Mouse (Mus musculus) forebrain, postnatal 0 days (tissue): ENCODE data around the gene Vars. TPM values are rescaled to one million over a fixed set of nuclear protein-coding genes. Genes with fewer than 3 reads are reported as not detected.

ENCODE experiments used
- ATAC-seq: fragments of 200-750 bp; cut with Nextera tagmentation; 2 replicates; pipeline ENCODE4 v1.8.0; 2017; ENCODE audit warnings: mild to moderate bottlenecking, moderate library complexity
- DNase-seq: peaks from one replicate; pipeline ENCODE4 v3.0.0-alpha.2; 2015
- H3K27ac ChIP-seq: fragments of 300-500 bp; sonication (generic); 2 replicates; pipeline ENCODE4 v1.5.1; 2014; ENCODE audit warnings: low read depth, mild to moderate bottlenecking, antibody characterized with exemption, low read length, moderate library complexity, mixed read lengths
- H3K27me3 ChIP-seq: fragments of 300-500 bp; sonication (generic); 2 replicates; pipeline ENCODE4 v1.6.1; 2014; ENCODE audit warnings: mild to moderate bottlenecking, low read length, mixed read lengths; ENCODE audit not compliant: insufficient read depth
- H3K36me3 ChIP-seq: fragments of 300-500 bp; sonication (generic); 2 replicates; pipeline ENCODE4 v1.6.1; 2014; ENCODE audit warnings: mild to moderate bottlenecking, moderate library complexity; ENCODE audit not compliant: insufficient read depth
- H3K4me1 ChIP-seq: fragments of 300-500 bp; sonication (generic); 2 replicates; pipeline ENCODE4 v1.6.1; 2014; ENCODE audit warnings: antibody characterized with exemption; ENCODE audit not compliant: insufficient read depth
- H3K4me2 ChIP-seq: fragments of 300-500 bp; sonication (generic); 2 replicates; pipeline ENCODE4 v1.6.1; 2014; ENCODE audit warnings: low read depth, mild to moderate bottlenecking, moderate library complexity
- H3K4me3 ChIP-seq: fragments of 300-500 bp; sonication (generic); 2 replicates; pipeline ENCODE4 v1.5.1; 2014; ENCODE audit warnings: low read depth, low read length, mixed read lengths
- H3K9ac ChIP-seq: fragments of 300-500 bp; sonication (generic); 2 replicates; pipeline ENCODE4 v1.6.1; 2014; ENCODE audit warnings: mild to moderate bottlenecking
- H3K9me3 ChIP-seq: fragments of 300-500 bp; sonication (generic); 2 replicates; pipeline ENCODE4 v1.6.1; 2016; ENCODE audit warnings: low read length
- CTCF ChIP-seq: sonication (generic); IDR thresholded peaks from 2 replicates; pipeline ENCODE4 v1.5.1; 2016; ENCODE audit warnings: antibody characterized with exemption, control low read depth, low read depth
- WGBS: fragments of 180-500 bp; shearing (Covaris S2); extraction: QIAGEN DNeasy Blood & Tissue Kit; methylation state at CpG from one replicate; pipeline ENCODE4 v1.1.7; 2014; 5-methylcytosine and 5-hydroxymethylcytosine counted together
- polyA plus RNA-seq: library from polyadenylated mRNA; unstranded; fragments of >200 nt; fragmentation: Nextera tagmentation; extraction: Ambion mirVana; gene quantifications from 2 replicates; pipeline ENCODE4 v1.2.1, GENCODE M21; 2015
- total RNA-seq: library from RNA; depleted of rRNA; stranded (reverse); fragments of >200 nt; gene quantifications from 2 replicates; pipeline ENCODE4 v1.2.3, GENCODE M21; 2014; rRNA removed

Gene Vars
- total RNA-seq (84.4 and 93.4 TPM in 2 replicates), polyA plus RNA-seq (36.7 and 45.4 TPM in 2 replicates)

- H3K9me3 ChIP-seq, result no peaks in the 10 kb centered on the region
- ATAC-seq (peak; percentile 91), DNase-seq (peak; percentile 88)
- peak within 1 kb of the TSS; percentile 71 for H3K4me3 ChIP-seq
- peaks cover 10% of the 10 kb centered on the region for H3K4me1 ChIP-seq
- H3K4me2 ChIP-seq, result peak within 1 kb of the TSS; percentile 95
- H3K9ac ChIP-seq, result peak within 1 kb of the TSS; percentile 93
- no peaks in the 10 kb centered on the region for H3K27me3 ChIP-seq
- H3K36me3 ChIP-seq, result peaks cover 19% of the 10 kb centered on the region
- TF ChIP-seq CTCF, result no peak
- H3K27ac ChIP-seq, result peak within 1 kb of the TSS; percentile 98
- WGBS, result 3% methylated on average over 80 of the region's 83 CpGs
These were observed at the start of gene Vars for GRCm38 (mm10) chr17:35000717-35001451. Gene Vars (plus strand): TSS chr17:35000987.

GRCm38 (mm10) chr17:34951636-34952377 lies 49.0 kb upstream of the Vars start:
- peak; percentile 55 for ATAC-seq
- H3K27ac ChIP-seq, result peak overlapping the region; percentile 92
- peaks cover 8% of the 10 kb centered on the region for H3K4me1 ChIP-seq
- H3K27me3 ChIP-seq, result no peaks in the 10 kb centered on the region
- peak overlapping the region; percentile 83 for H3K4me3 ChIP-seq
- 0% methylated on average over 29 of the region's 29 CpGs for WGBS
- TF ChIP-seq CTCF, result no peak
- peak overlapping the region; percentile 81 for H3K4me2 ChIP-seq
- peak; percentile 58 for DNase-seq
- H3K36me3 ChIP-seq, result peaks cover 10% of the 10 kb centered on the region
- peak overlapping the region; percentile 99 for H3K9ac ChIP-seq
- no peaks in the 10 kb centered on the region for H3K9me3 ChIP-seq

DNA sequence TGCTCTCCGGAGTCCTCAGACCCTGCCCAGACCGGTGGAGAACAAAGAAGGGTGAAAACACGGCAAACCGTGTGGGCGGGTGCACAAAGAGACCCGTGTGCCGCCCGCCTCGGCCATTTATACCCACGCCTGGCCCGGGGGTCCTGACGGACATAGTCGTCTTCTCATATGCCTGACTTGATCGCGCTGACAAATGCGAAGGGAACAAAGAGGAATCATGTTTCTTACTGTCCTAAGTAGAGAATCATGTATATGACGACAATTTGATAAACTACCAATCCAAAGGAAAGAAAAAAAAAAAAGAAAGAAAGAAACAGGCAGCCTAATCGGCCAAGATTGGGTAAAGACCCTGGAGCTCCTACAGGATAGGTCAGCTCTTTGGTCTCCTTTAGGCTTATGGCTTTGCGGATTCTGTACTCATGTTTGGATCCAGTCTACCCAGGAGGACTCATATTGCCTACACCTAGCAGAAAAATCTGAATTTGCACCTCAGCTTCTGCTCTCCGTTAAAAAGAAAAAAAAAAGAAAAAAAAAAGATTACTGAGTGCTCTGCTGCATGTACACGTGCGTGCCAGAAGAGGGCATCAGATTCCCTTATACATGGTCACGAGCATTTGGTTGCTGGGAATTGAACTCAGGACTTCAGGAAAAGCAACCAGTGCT lies 48.3 kb upstream of the Vars start:
- TF ChIP-seq CTCF, result peak; percentile 67
- peak; percentile 87 for ATAC-seq
- H3K27ac ChIP-seq, result peak overlapping the region; percentile 92
- DNase-seq, result peak; percentile 90
- H3K9me3 ChIP-seq, result no peaks in the 10 kb centered on the region
- H3K9ac ChIP-seq, result peak overlapping the region; percentile 99
- peak overlapping the region; percentile 81 for H3K4me2 ChIP-seq
- H3K27me3 ChIP-seq, result no peaks in the 10 kb centered on the region
- peak overlapping the region; percentile 83 for H3K4me3 ChIP-seq
- peaks cover 8% of the 10 kb centered on the region for H3K4me1 ChIP-seq
- H3K36me3 ChIP-seq, result peaks cover 10% of the 10 kb centered on the region
- under 1% methylated on average over 23 of the region's 23 CpGs for WGBS

DNA sequence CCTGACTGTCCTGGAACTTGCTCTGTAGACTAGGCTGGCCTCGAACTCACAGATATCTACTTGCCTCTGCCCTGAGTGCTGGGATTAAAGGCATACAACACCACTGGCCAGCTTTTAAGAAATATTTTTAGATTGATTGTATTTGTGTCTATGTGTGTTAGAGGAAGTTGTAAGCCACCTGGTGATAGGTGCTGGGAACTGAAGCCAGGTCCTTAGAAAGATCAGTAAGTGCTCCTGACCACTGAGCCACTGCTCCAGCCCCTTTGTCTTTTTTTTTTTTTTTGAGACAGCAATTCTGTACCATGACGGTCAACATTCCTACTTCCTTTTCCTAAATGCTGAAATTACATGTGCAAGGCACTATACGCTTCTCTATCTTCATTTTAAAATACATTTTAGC lies 47.5 kb upstream of the Vars start:
- Histone ChIP-seq H3K36me3 (peaks cover 10% of the 10 kb centered on the region), H3K9ac (no peak overlapping the region), H3K27me3 (no peaks in the 10 kb centered on the region), H3K4me1 (peaks cover 8% of the 10 kb centered on the region), H3K27ac (no peak overlapping the region), H3K4me3 (no peak overlapping the region), H3K9me3 (no peaks in the 10 kb centered on the region), H3K4me2 (no peak overlapping the region)
- DNase-seq (no peak), ATAC-seq (no peak)
- no peak for TF ChIP-seq CTCF
- WGBS, result 89% methylated on average over 3 of the region's 3 CpGs

DNA sequence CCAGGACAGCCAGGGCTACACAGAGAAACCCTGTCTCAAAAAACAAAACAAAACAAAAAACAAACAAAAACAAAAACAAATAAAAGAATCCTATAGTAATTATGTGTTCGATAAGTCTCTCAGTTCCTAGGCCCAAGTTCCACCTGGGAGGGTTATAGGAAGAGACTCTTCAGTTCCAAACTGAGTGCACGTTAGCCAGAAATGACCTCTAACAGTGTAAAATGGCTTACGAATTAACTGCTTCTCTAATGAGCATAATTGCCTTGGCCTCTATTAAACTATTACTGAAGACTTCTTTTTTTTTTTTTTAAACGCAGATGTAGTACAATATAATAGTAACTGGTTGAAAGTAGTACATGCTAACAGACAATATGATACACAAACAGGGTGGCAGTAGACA lies 46.9 kb upstream of the Vars start:
- Histone ChIP-seq H3K4me3 (no peak overlapping the region), H3K9ac (no peak overlapping the region), H3K27ac (no peak overlapping the region), H3K4me2 (no peak overlapping the region), H3K9me3 (no peaks in the 10 kb centered on the region), H3K36me3 (peaks cover 10% of the 10 kb centered on the region), H3K27me3 (no peaks in the 10 kb centered on the region), H3K4me1 (peaks cover 8% of the 10 kb centered on the region)
- no peak for ATAC-seq
- WGBS, result 81% methylated on average over 4 of the region's 4 CpGs
- DNase-seq, result no peak
- TF ChIP-seq CTCF, result no peak

DNA sequence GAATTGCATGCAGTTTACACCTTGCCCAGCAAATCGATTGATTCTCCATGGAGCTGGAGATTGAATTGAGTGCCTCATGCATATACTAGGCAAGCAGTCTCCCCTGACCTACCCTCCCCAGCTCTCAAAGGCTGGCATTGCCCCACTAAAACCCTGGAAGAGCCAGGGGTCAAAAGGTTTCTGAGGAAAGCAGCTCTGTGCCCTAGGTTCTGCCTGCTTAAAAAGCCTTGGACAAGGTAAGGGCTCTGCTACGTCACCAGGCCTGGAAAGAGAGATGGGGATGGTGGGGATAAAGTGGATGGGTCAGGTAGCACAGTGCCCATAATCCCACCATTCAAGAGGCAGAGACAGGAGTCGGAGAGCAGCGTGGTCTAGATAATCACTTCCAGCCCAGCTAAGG lies 46.0 kb upstream of the Vars start:
- TF ChIP-seq CTCF, result no peak
- WGBS, result 82% methylated on average over 4 of the region's 4 CpGs
- Histone ChIP-seq H3K4me3 (no peak overlapping the region), H3K27me3 (no peaks in the 10 kb centered on the region; the same call in 1 of the 2 replicates), H3K4me1 (peaks cover 8% of the 10 kb centered on the region), H3K4me2 (no peak overlapping the region), H3K36me3 (peaks cover 6% of the 10 kb centered on the region), H3K9me3 (no peaks in the 10 kb centered on the region), H3K27ac (no peak overlapping the region), H3K9ac (no peak overlapping the region)
- no peak for ATAC-seq
- no peak for DNase-seq
